37 mouse cellular contexts compared by ENCODE assay signal in genomic region chr13:64865397-64865796, GRCm38 (mm10). TPM values are rescaled to one million over a fixed set of nuclear protein-coding genes. Genes with fewer than 3 reads are reported as not detected.
"Had no signal": no experiment of that assay in that cellular context is flagged by ENCODE, and none has a peak within 500 bp of the region (broad histone marks: within the 10 kb centered on the region; RNA-seq: fewer than 3 reads in every experiment).

No protein-coding gene starts in this region.

- H3K36me3 ChIP-seq: embryonic facial prominence, embryonic 10.5 days; embryonic facial prominence, embryonic 12.5 days; embryonic facial prominence, embryonic 13.5 days; embryonic facial prominence, embryonic 15.5 days; forebrain, embryonic 10.5 days; forebrain, embryonic 12.5 days; forebrain, embryonic 15.5 days; heart, embryonic 10.5 days had no signal

- H3K4me3 ChIP-seq: embryonic facial prominence, embryonic 10.5 days; embryonic facial prominence, embryonic 12.5 days; embryonic facial prominence, embryonic 13.5 days; embryonic facial prominence, embryonic 15.5 days; erythroblast, embryonic 14.5 days; forebrain, embryonic 10.5 days; forebrain, embryonic 12.5 days; forebrain, embryonic 13.5 days; forebrain, embryonic 15.5 days; gastrocnemius, adult 2 months; heart, adult 2 months; heart, embryonic 10.5 days had no signal

- H3K9me3 ChIP-seq: embryonic facial prominence, embryonic 10.5 days; embryonic facial prominence, embryonic 12.5 days; embryonic facial prominence, embryonic 13.5 days; embryonic facial prominence, embryonic 15.5 days; forebrain, embryonic 10.5 days; forebrain, embryonic 12.5 days; forebrain, embryonic 13.5 days; forebrain, embryonic 15.5 days; heart, embryonic 10.5 days had no signal

- H3K27ac ChIP-seq: embryonic facial prominence, embryonic 10.5 days; embryonic facial prominence, embryonic 12.5 days; embryonic facial prominence, embryonic 13.5 days; embryonic facial prominence, embryonic 15.5 days; forebrain, embryonic 10.5 days; forebrain, embryonic 12.5 days; forebrain, embryonic 13.5 days; forebrain, embryonic 15.5 days; gastrocnemius, adult 2 months; heart, adult 2 months; heart, embryonic 10.5 days had no signal

- H3K4me1 ChIP-seq: embryonic facial prominence, embryonic 10.5 days; embryonic facial prominence, embryonic 12.5 days; embryonic facial prominence, embryonic 13.5 days; embryonic facial prominence, embryonic 15.5 days; forebrain, embryonic 10.5 days; forebrain, embryonic 12.5 days; forebrain, embryonic 13.5 days; forebrain, embryonic 15.5 days; heart, embryonic 10.5 days had no signal

- ATAC-seq: forebrain, embryonic 13.5 days; forebrain, embryonic 14.5 days; forebrain, embryonic 15.5 days; forebrain, embryonic 16.5 days; forebrain, postnatal 0 days had no signal

- H3K9ac ChIP-seq: embryonic facial prominence, embryonic 12.5 days; embryonic facial prominence, embryonic 13.5 days; embryonic facial prominence, embryonic 15.5 days; forebrain, embryonic 12.5 days; forebrain, embryonic 13.5 days; forebrain, embryonic 15.5 days; forebrain, postnatal 0 days had no signal

- DNase-seq: cerebellum, postnatal 10 days; cerebellum, postnatal 14 days; cerebellum, postnatal 25 days; cerebellum, postnatal 36 days; embryo, embryonic 11 days; forebrain, postnatal 0 days; gastrocnemius, adult 2 months; gastrocnemius, postnatal 10 days; gastrocnemius, postnatal 14 days; gastrocnemius, postnatal 25 days; gastrocnemius, postnatal 36 days; heart, adult 18-20 months; heart, adult 2 months had no signal

- H3K27me3 ChIP-seq: embryonic facial prominence, embryonic 12.5 days; embryonic facial prominence, embryonic 13.5 days; embryonic facial prominence, embryonic 15.5 days; forebrain, embryonic 12.5 days; forebrain, embryonic 13.5 days; forebrain, embryonic 15.5 days had no signal

RNA-seq across cellular contexts. Expression of gene Cntnap3, which starts 38.4 kb away (rescaled TPM):
- total RNA-seq: common myeloid progenitor, adult 5-6 weeks; gastrocnemius, adult 18-20 months; gastrocnemius, adult 2 months; gastrocnemius, postnatal 14 days; gastrocnemius, postnatal 25 days; gastrocnemius, postnatal 36 days; granulocyte monocyte progenitor cell, adult 5-6 weeks; heart, adult 18-20 months; heart, adult 2 months had no signal
- polyA plus RNA-seq: embryonic facial prominence, embryonic 10.5 days; embryonic facial prominence, embryonic 11.5 days; erythroblast, embryonic 14.5 days; heart, adult 2 months; heart, embryonic 10.5 days had no signal

RNA-seq across cellular contexts. Expression of gene Spata31, which starts 51.8 kb away (rescaled TPM):
- total RNA-seq: common myeloid progenitor, adult 5-6 weeks; forebrain, postnatal 0 days; gastrocnemius, adult 18-20 months; gastrocnemius, adult 2 months; gastrocnemius, adult 8-10 months; gastrocnemius, postnatal 10 days; gastrocnemius, postnatal 14 days; gastrocnemius, postnatal 25 days; gastrocnemius, postnatal 36 days; gastrocnemius, postnatal 4 days; granulocyte monocyte progenitor cell, adult 5-6 weeks; heart, adult 18-20 months; heart, adult 2 months; heart, adult 8-10 months had no signal
- polyA plus RNA-seq: cortical plate, adult 2 months; embryonic facial prominence, embryonic 10.5 days; embryonic facial prominence, embryonic 11.5 days; embryonic facial prominence, embryonic 12.5 days; embryonic facial prominence, embryonic 13.5 days; embryonic facial prominence, embryonic 14.5 days; embryonic facial prominence, embryonic 15.5 days; erythroblast, embryonic 14.5 days; forebrain, embryonic 10.5 days; forebrain, embryonic 11.5 days; forebrain, embryonic 12.5 days; forebrain, embryonic 13.5 days; forebrain, embryonic 14.5 days; forebrain, embryonic 15.5 days; forebrain, embryonic 16.5 days; forebrain, postnatal 0 days; frontal cortex, adult 2 months; heart, adult 2 months; heart, embryonic 10.5 days; heart, embryonic 11.5 days had no signal
